Mouse (Mus musculus) heart, embryonic 11.5 days (tissue): ENCODE results near the gene Zc3h14. TPM values are rescaled to one million over a fixed set of nuclear protein-coding genes. Genes with fewer than 3 reads are reported as not detected.

Experiments used
- ATAC-seq: fragments of 200-750 bp; cut with Nextera tagmentation; replicated peaks from 2 replicates; pipeline ENCODE4 v1.8.0; 2017; ENCODE audit warnings: moderate library complexity; ENCODE audit not compliant: insufficient number of reproducible peaks, low FRiP score, low TSS enrichment
- H3K27ac ChIP-seq: fragments of 300-500 bp; sonication (generic); 2 replicates; pipeline ENCODE4 v1.5.1; 2014; ENCODE audit warnings: mild to moderate bottlenecking, low read depth, low read length
- H3K27me3 ChIP-seq: fragments of 300-500 bp; sonication (generic); 2 replicates; pipeline ENCODE4 v1.6.1; 2014; ENCODE audit warnings: mild to moderate bottlenecking, low read length, mixed read lengths; ENCODE audit not compliant: control insufficient read depth, insufficient read depth
- H3K36me3 ChIP-seq: fragments of 300-500 bp; sonication (generic); 2 replicates; pipeline ENCODE4 v1.6.1; 2014; ENCODE audit warnings: mild to moderate bottlenecking, low read length, moderate library complexity, mixed read lengths; ENCODE audit not compliant: control insufficient read depth, insufficient read depth
- H3K4me1 ChIP-seq: fragments of 300-500 bp; sonication (generic); 2 replicates; pipeline ENCODE4 v1.6.1; 2014; ENCODE audit warnings: low read length; ENCODE audit not compliant: control insufficient read depth, insufficient read depth
- H3K4me2 ChIP-seq: fragments of 300-500 bp; sonication (generic); 2 replicates; pipeline ENCODE4 v1.6.1; 2014; ENCODE audit warnings: mild to moderate bottlenecking, moderate library complexity
- H3K4me3 ChIP-seq: fragments of 300-500 bp; sonication (generic); 2 replicates; pipeline ENCODE4 v1.5.1; 2014; ENCODE audit warnings: low read depth, low read length
- H3K9ac ChIP-seq: fragments of 300-500 bp; sonication (generic); 2 replicates; pipeline ENCODE4 v1.6.1; 2014; ENCODE audit warnings: mild to moderate bottlenecking, low read depth, low read length, moderate library complexity
- H3K9me3 ChIP-seq: fragments of 300-500 bp; sonication (generic); replicated peaks from 2 replicates; pipeline ENCODE4 v1.6.1; 2016; ENCODE audit warnings: low read length; ENCODE audit not compliant: control insufficient read depth
- WGBS: fragments of 180-500 bp; shearing (Covaris S2); extraction: QIAGEN DNeasy Blood & Tissue Kit; methylation state at CpG from one replicate; pipeline ENCODE4 v1.1.7; 2014; ENCODE audit not compliant: insufficient replicate concordance; 5-methylcytosine and 5-hydroxymethylcytosine counted together
- polyA plus RNA-seq: library from polyadenylated mRNA; unstranded; fragments of >200 nt; fragmentation: Nextera tagmentation; extraction: Ambion mirVana; gene quantifications from 2 replicates; pipeline ENCODE4 v1.2.1, GENCODE M21; 2014

Gene Zc3h14
- 110 TPM in 2 replicates for polyA plus RNA-seq

GRCm38 (mm10) chr12:98746746-98747379, at the start of gene Zc3h14:
Gene Zc3h14 (plus strand): TSS chr12:98746964.
- under 1% methylated on average over 82 of the region's 87 CpGs for WGBS
- H3K9me3 ChIP-seq, result no peaks in the 10 kb centered on the region
- ATAC-seq, result peak; percentile 87
- H3K4me1 ChIP-seq, result peaks cover 10% of the 10 kb centered on the region
- H3K36me3 ChIP-seq, result 0 out of 2 replicates have a peak, but pooled peaks cover 3% of the 10 kb centered on the region
- H3K27me3 ChIP-seq, result no peaks in the 10 kb centered on the region
- peak within 1 kb of the TSS; percentile 89 for H3K4me3 ChIP-seq
- H3K9ac ChIP-seq, result peak within 1 kb of the TSS; percentile 94
- H3K27ac ChIP-seq, result peak within 1 kb of the TSS; percentile 88
- H3K4me2 ChIP-seq, result peak within 1 kb of the TSS; percentile 69

GRCm38 (mm10) chr12:98697202-98697601, 49.6 kb upstream of the Zc3h14 start:
- H3K9me3 ChIP-seq, result no peaks in the 10 kb centered on the region
- H3K4me3 ChIP-seq, result no peak overlapping the region
- H3K4me2 ChIP-seq, result no peak overlapping the region
- no peak overlapping the region for H3K9ac ChIP-seq
- H3K4me1 ChIP-seq, result no peaks in the 10 kb centered on the region
- no peaks in the 10 kb centered on the region; the same call in 1 of the 2 replicates for H3K36me3 ChIP-seq
- no peak for ATAC-seq
- 72% methylated on average over 5 of the region's 5 CpGs for WGBS
- H3K27ac ChIP-seq, result no peak overlapping the region
- no peaks in the 10 kb centered on the region for H3K27me3 ChIP-seq

- Histone ChIP-seq H3K36me3 (peaks cover 1% of the 10 kb centered on the region; the same call in 1 of the 2 replicates), H3K9ac (no peak overlapping the region), H3K4me2 (no peak overlapping the region), H3K4me1 (no peaks in the 10 kb centered on the region), H3K27ac (no peak overlapping the region), H3K27me3 (no peaks in the 10 kb centered on the region), H3K9me3 (no peaks in the 10 kb centered on the region), H3K4me3 (no peak overlapping the region)
- WGBS, result 87% methylated on average over 9 of the region's 9 CpGs
- no peak for ATAC-seq
Observed at GRCm38 (mm10) chr12:98701564-98701963, 45.2 kb upstream of the Zc3h14 start.

GRCm38 (mm10) chr12:98703554-98703953, 43.2 kb upstream of the Zc3h14 start:
- no peak overlapping the region for H3K4me3 ChIP-seq
- no peak for ATAC-seq
- H3K4me1 ChIP-seq, result no peaks in the 10 kb centered on the region
- H3K4me2 ChIP-seq, result no peak overlapping the region
- peaks cover 3% of the 10 kb centered on the region; the same call in 1 of the 2 replicates for H3K36me3 ChIP-seq
- no peaks in the 10 kb centered on the region for H3K9me3 ChIP-seq
- H3K9ac ChIP-seq, result no peak overlapping the region
- H3K27me3 ChIP-seq, result no peaks in the 10 kb centered on the region
- no peak overlapping the region for H3K27ac ChIP-seq
- WGBS, result 83% methylated on average over 2 of the region's 2 CpGs

- H3K9me3 ChIP-seq, result no peaks in the 10 kb centered on the region
- H3K4me2 ChIP-seq, result no peak overlapping the region
- WGBS, result 88% methylated on average over 10 of the region's 10 CpGs
- H3K36me3 ChIP-seq, result peaks cover 3% of the 10 kb centered on the region; the same call in 1 of the 2 replicates
- H3K27me3 ChIP-seq, result no peaks in the 10 kb centered on the region
- H3K4me1 ChIP-seq, result no peaks in the 10 kb centered on the region
- no peak overlapping the region for H3K4me3 ChIP-seq
- no peak overlapping the region for H3K9ac ChIP-seq
- H3K27ac ChIP-seq, result no peak overlapping the region
- no peak for ATAC-seq
Observed at GRCm38 (mm10) chr12:98703961-98704360, 42.8 kb upstream of the Zc3h14 start.

- WGBS, result 68% methylated on average over 6 of the region's 6 CpGs
- Histone ChIP-seq H3K27ac (no peak overlapping the region), H3K4me2 (no peak overlapping the region), H3K27me3 (no peaks in the 10 kb centered on the region), H3K4me1 (peaks cover 24% of the 10 kb centered on the region), H3K36me3 (no peaks in the 10 kb centered on the region), H3K9me3 (no peaks in the 10 kb centered on the region), H3K4me3 (no peak overlapping the region), H3K9ac (no peak overlapping the region)
- no peak for ATAC-seq
Observed at GRCm38 (mm10) chr12:98712819-98713218, 33.9 kb upstream of the Zc3h14 start.

- H3K27me3 ChIP-seq, result no peaks in the 10 kb centered on the region
- no peak overlapping the region for H3K4me2 ChIP-seq
- H3K4me3 ChIP-seq, result no peak overlapping the region
- 0 out of 2 replicates have a peak, but pooled peaks have one; percentile 10 for ATAC-seq
- no peaks in the 10 kb centered on the region for H3K36me3 ChIP-seq
- WGBS, result 26% methylated on average over 7 of the region's 7 CpGs
- no peak overlapping the region for H3K27ac ChIP-seq
- no peaks in the 10 kb centered on the region for H3K9me3 ChIP-seq
- peaks cover 24% of the 10 kb centered on the region for H3K4me1 ChIP-seq
- H3K9ac ChIP-seq, result no peak overlapping the region
Observed at GRCm38 (mm10) chr12:98713621-98714103, 33.1 kb upstream of the Zc3h14 start.

GRCm38 (mm10) chr12:98714757-98715156, 32.0 kb upstream of the Zc3h14 start:
- Histone ChIP-seq H3K36me3 (no peaks in the 10 kb centered on the region), H3K4me2 (peak overlapping the region; percentile 34), H3K27me3 (no peaks in the 10 kb centered on the region), H3K4me1 (peaks cover 24% of the 10 kb centered on the region), H3K4me3 (no peak overlapping the region), H3K9me3 (no peaks in the 10 kb centered on the region), H3K27ac (peak overlapping the region; percentile 57), H3K9ac (0 out of 2 replicates have a peak overlapping the region, but pooled peaks have one; percentile 43)
- ATAC-seq, result peak; percentile 26; the same call in 1 of the 2 replicates
- 17% methylated on average over 11 of the region's 11 CpGs for WGBS

- Histone ChIP-seq H3K36me3 (no peaks in the 10 kb centered on the region), H3K4me3 (no peak overlapping the region), H3K27me3 (no peaks in the 10 kb centered on the region), H3K4me2 (no peak overlapping the region), H3K9ac (no peak overlapping the region), H3K27ac (no peak overlapping the region), H3K9me3 (no peaks in the 10 kb centered on the region), H3K4me1 (peaks cover 24% of the 10 kb centered on the region)
- ATAC-seq, result no peak
- WGBS, result 78% methylated on average over 2 of the region's 2 CpGs
Observed at GRCm38 (mm10) chr12:98716142-98716541, 30.6 kb upstream of the Zc3h14 start.
